Mouse (Mus musculus) hindbrain, embryonic 14.5 days (tissue): ENCODE data around the gene Rph3al. TPM values are rescaled to one million over a fixed set of nuclear protein-coding genes. Genes with fewer than 3 reads are reported as not detected.
A peak's percentile ranks its signal among the peaks of the same experiment; 100 is the strongest.

Experiments
- ATAC-seq: fragments of 200-750 bp; cut with Nextera tagmentation; 2 replicates; pipeline ENCODE4 v1.8.0; 2017; ENCODE audit warnings: moderate number of reproducible peaks, mild to moderate bottlenecking, moderate TSS enrichment, moderate library complexity; ENCODE audit not compliant: low FRiP score
- DNase-seq: peaks from one replicate; pipeline ENCODE4 v3.0.0-alpha.2; 2015; ENCODE audit warnings: low spot score
- H3K27ac ChIP-seq: fragments of 300-500 bp; sonication (generic); 2 replicates; pipeline ENCODE4 v1.5.1; 2014; ENCODE audit warnings: mild to moderate bottlenecking, moderate library complexity
- H3K27me3 ChIP-seq: fragments of 300-500 bp; sonication (generic); 2 replicates; pipeline ENCODE4 v1.6.1; 2014; ENCODE audit warnings: mild to moderate bottlenecking, low read length, mixed read lengths; ENCODE audit not compliant: control insufficient read depth, insufficient read depth
- H3K36me3 ChIP-seq: fragments of 300-500 bp; sonication (generic); replicated peaks from 2 replicates; pipeline ENCODE4 v1.6.1; 2014; ENCODE audit not compliant: control insufficient read depth, insufficient read depth
- H3K4me1 ChIP-seq: fragments of 300-500 bp; sonication (generic); replicated peaks from 2 replicates; pipeline ENCODE4 v1.6.1; 2014; ENCODE audit warnings: antibody characterized with exemption, low read length, mixed read lengths; ENCODE audit not compliant: control insufficient read depth, insufficient read depth
- H3K4me2 ChIP-seq: fragments of 300-500 bp; sonication (generic); replicated peaks from 2 replicates; pipeline ENCODE4 v1.6.1; 2014; ENCODE audit warnings: mild to moderate bottlenecking, moderate library complexity
- H3K4me3 ChIP-seq: fragments of 300-500 bp; sonication (generic); replicated peaks from 2 replicates; pipeline ENCODE4 v1.5.1; 2014; ENCODE audit warnings: mild to moderate bottlenecking, low read length
- H3K9ac ChIP-seq: fragments of 300-500 bp; sonication (generic); 2 replicates; pipeline ENCODE4 v1.6.1; 2014
- H3K9me3 ChIP-seq: fragments of 300-500 bp; sonication (generic); 2 replicates; pipeline ENCODE4 v1.6.1; 2016; ENCODE audit warnings: low read length; ENCODE audit not compliant: control insufficient read depth
- WGBS: fragments of 180-500 bp; shearing (Covaris S2); extraction: QIAGEN DNeasy Blood & Tissue Kit; methylation state at CpG from one replicate; pipeline ENCODE4 v1.1.7; 2014; 5-methylcytosine and 5-hydroxymethylcytosine counted together
- polyA plus RNA-seq: library from polyadenylated mRNA; unstranded; fragments of >200 nt; fragmentation: Nextera tagmentation; extraction: Ambion mirVana; gene quantifications from 2 replicates; pipeline ENCODE4 v1.2.1, GENCODE M21; 2014

The Rph3al gene
- 2.9 and 3.3 TPM in 2 replicates for polyA plus RNA-seq

GRCm38 (mm10) chr11:75938379-75938906 lies at the start of gene Rph3al:
Rph3al (minus strand) TSS chr11:75938429.
- Histone ChIP-seq H3K36me3 (no peaks in the 10 kb centered on the region), H3K4me3 (no peak within 1 kb of the TSS), H3K4me1 (0 out of 2 replicates have a peak, but pooled peaks cover 11% of the 10 kb centered on the region), H3K9me3 (0 out of 2 replicates have a peak, but pooled peaks cover 4% of the 10 kb centered on the region), H3K27me3 (no peaks in the 10 kb centered on the region), H3K27ac (peak within 1 kb of the TSS; percentile 14; the same call in 1 of the 2 replicates), H3K4me2 (no peak within 1 kb of the TSS), H3K9ac (no peak within 1 kb of the TSS)
- 73% methylated on average over 6 of the region's 6 CpGs for WGBS
- DNase-seq (no peak), ATAC-seq (no peak)

DNA sequence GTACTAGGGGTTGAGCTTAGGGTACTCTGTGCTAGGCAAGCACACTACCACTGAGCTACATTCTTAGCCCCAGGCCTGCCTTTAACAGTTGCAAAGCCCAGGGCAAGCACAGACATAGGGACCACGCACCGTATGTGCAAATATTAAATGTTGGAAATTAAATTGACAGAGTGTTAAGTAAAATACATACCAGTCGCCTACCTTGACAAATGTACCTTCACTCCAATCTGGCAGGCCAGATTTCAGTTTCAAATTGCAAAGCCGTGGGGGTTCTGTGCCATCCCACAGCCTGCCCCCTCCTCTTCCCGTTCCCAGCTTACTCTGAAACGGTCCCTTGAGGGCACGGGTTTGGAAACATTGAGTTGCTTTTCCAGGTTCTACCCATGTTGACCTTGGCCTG lies 47.7 kb upstream of the Rph3al start:
- no peak overlapping the region for H3K9ac ChIP-seq
- H3K27me3 ChIP-seq, result no peaks in the 10 kb centered on the region
- H3K4me2 ChIP-seq, result no peak overlapping the region
- no peak overlapping the region for H3K27ac ChIP-seq
- H3K9me3 ChIP-seq, result no peaks in the 10 kb centered on the region
- H3K36me3 ChIP-seq, result no peaks in the 10 kb centered on the region
- H3K4me3 ChIP-seq, result no peak overlapping the region
- WGBS, result 80% methylated on average over 7 of the region's 7 CpGs
- no peak for DNase-seq
- no peak for ATAC-seq
- no peaks in the 10 kb centered on the region for H3K4me1 ChIP-seq

GRCm38 (mm10) chr11:75984581-75984980 lies 46.4 kb upstream of the Rph3al start:
- DNase-seq (no peak), ATAC-seq (no peak)
- H3K27me3 ChIP-seq, result no peaks in the 10 kb centered on the region
- no peak overlapping the region for H3K4me3 ChIP-seq
- H3K9ac ChIP-seq, result no peak overlapping the region
- H3K9me3 ChIP-seq, result no peaks in the 10 kb centered on the region
- 67% methylated on average over 1 of the region's 1 CpGs for WGBS
- H3K27ac ChIP-seq, result no peak overlapping the region
- no peaks in the 10 kb centered on the region for H3K4me1 ChIP-seq
- no peaks in the 10 kb centered on the region for H3K36me3 ChIP-seq
- H3K4me2 ChIP-seq, result no peak overlapping the region

GRCm38 (mm10) chr11:75983194-75983593 lies 45.0 kb upstream of the Rph3al start:
- no peak overlapping the region for H3K9ac ChIP-seq
- DNase-seq (no peak), ATAC-seq (no peak)
- no peaks in the 10 kb centered on the region for H3K27me3 ChIP-seq
- H3K4me1 ChIP-seq, result no peaks in the 10 kb centered on the region
- 67% methylated on average over 4 of the region's 4 CpGs for WGBS
- no peaks in the 10 kb centered on the region for H3K9me3 ChIP-seq
- no peak overlapping the region for H3K4me3 ChIP-seq
- H3K4me2 ChIP-seq, result no peak overlapping the region
- no peak overlapping the region for H3K27ac ChIP-seq
- H3K36me3 ChIP-seq, result no peaks in the 10 kb centered on the region

DNA sequence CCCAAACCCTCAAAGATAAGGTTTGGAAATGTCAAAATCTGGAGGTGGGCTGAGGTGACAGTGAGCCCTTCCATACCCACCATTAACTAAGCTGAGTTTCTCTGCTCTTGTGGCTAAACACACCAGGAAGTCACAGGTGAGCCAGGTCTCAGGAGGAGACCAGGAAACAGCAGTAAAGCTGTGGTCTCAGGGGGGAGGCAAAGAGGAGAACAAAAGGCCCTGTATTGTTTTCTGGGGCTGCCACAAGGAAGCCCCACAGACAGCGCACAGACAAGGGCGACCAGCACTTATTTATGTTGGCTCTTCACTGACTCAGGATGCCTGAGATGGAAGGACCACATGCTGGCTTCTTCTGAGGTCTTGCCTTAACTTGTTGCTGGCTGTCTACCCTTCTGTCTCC lies 42.2 kb upstream of the Rph3al start:
- H3K4me1 ChIP-seq, result no peaks in the 10 kb centered on the region
- H3K4me2 ChIP-seq, result no peak overlapping the region
- no peak overlapping the region for H3K27ac ChIP-seq
- DNase-seq (no peak), ATAC-seq (no peak)
- no peaks in the 10 kb centered on the region for H3K36me3 ChIP-seq
- no peaks in the 10 kb centered on the region for H3K27me3 ChIP-seq
- whole genome bisulfite sequencing, result 56% methylated on average over 2 of the region's 2 CpGs
- no peaks in the 10 kb centered on the region for H3K9me3 ChIP-seq
- no peak overlapping the region for H3K4me3 ChIP-seq
- H3K9ac ChIP-seq, result no peak overlapping the region

DNA sequence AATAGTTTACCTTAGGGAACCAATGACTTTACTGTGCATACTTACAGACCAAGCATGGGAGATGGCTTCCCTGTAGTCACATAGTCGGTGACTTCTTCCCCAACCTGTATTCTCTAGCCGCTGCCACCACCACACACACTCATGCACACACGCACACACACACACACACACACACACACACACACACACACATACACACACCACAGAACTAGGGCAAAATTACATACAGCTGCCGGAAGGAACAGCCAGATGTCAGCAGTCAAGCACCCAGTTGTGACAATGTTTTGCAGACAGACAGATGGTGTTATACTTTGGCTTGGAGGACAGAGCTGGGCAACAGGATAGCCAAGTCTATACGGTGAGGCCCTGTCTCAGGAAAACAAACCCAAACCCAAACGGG lies 39.8 kb upstream of the Rph3al start:
- WGBS, result 82% methylated on average over 6 of the region's 6 CpGs
- Histone ChIP-seq H3K4me2 (no peak overlapping the region), H3K4me3 (no peak overlapping the region), H3K9ac (no peak overlapping the region), H3K27ac (no peak overlapping the region), H3K36me3 (no peaks in the 10 kb centered on the region), H3K27me3 (no peaks in the 10 kb centered on the region), H3K9me3 (0 out of 2 replicates have a peak, but pooled peaks cover 4% of the 10 kb centered on the region), H3K4me1 (no peaks in the 10 kb centered on the region)
- DNase-seq, result no peak
- no peak for ATAC-seq

DNA sequence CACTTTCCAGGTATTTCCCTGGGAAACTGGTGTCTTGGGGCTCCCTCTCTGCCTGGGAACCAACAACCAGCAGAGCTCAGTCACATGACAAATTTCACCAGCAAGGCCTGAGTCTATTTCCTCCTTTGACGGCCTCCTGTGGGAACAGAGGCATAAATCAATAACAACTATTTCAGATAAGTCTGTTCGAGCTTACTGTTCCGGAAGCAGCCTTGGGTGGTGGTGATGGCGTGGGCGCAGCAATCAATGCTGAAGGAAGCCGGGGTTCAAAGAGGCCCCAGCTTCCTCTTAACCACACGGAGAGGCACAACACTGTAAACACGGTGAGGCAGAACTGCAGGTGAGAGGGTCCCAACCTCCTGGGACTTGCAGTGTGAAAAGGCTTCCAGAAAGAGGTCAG lies 38.5 kb upstream of the Rph3al start:
- H3K27ac ChIP-seq, result no peak overlapping the region
- WGBS, result 67% methylated on average over 8 of the region's 8 CpGs
- no peaks in the 10 kb centered on the region for H3K36me3 ChIP-seq
- H3K4me3 ChIP-seq, result no peak overlapping the region
- no peaks in the 10 kb centered on the region for H3K4me1 ChIP-seq
- H3K9me3 ChIP-seq, result 0 out of 2 replicates have a peak, but pooled peaks cover 4% of the 10 kb centered on the region
- DNase-seq (no peak), ATAC-seq (no peak)
- no peaks in the 10 kb centered on the region for H3K27me3 ChIP-seq
- H3K4me2 ChIP-seq, result no peak overlapping the region
- no peak overlapping the region for H3K9ac ChIP-seq

GRCm38 (mm10) chr11:75973988-75974387 lies 35.8 kb upstream of the Rph3al start:
- no peak overlapping the region for H3K27ac ChIP-seq
- 0 out of 2 replicates have a peak, but pooled peaks cover 3% of the 10 kb centered on the region for H3K27me3 ChIP-seq
- H3K4me1 ChIP-seq, result no peaks in the 10 kb centered on the region
- no peak overlapping the region for H3K4me2 ChIP-seq
- WGBS, result 90% methylated on average over 1 of the region's 1 CpGs
- no peak overlapping the region for H3K4me3 ChIP-seq
- DNase-seq, result no peak
- ATAC-seq, result no peak
- no peaks in the 10 kb centered on the region for H3K36me3 ChIP-seq
- 0 out of 2 replicates have a peak, but pooled peaks cover 4% of the 10 kb centered on the region for H3K9me3 ChIP-seq
- H3K9ac ChIP-seq, result no peak overlapping the region

DNA sequence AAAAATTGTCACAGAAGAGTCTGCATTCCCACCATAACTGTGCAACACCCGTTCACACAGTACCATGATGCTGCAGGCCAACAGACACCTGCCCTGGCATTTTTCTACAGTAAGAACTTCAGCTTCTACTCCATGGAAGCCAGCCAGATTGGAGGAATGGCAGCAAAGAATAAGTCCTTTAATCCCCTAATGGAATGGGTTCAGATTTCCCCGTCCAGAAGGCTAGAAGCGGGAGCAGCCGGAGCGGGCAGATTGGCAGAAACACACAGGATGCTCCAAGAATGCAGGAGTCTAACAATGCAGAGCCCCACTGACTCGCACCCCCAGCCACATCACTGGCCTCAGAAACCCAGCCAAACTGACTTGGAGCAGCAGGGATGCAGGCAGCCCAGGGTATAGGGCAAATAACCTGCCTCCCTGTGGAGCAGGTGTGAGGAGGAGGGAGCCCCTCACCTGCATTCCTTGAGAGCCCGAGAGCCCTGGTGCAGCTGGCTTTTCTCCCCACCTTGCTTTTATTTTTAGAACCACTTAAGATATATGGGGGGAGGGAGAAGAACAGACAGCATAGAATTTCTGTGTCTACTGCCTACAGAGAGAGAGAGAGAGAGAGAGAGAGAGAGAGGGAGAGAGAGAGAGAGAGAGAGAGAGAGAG lies 34.8 kb upstream of the Rph3al start:
- no peak for DNase-seq
- Histone ChIP-seq H3K9me3 (0 out of 2 replicates have a peak, but pooled peaks cover 4% of the 10 kb centered on the region), H3K9ac (no peak overlapping the region), H3K36me3 (no peaks in the 10 kb centered on the region), H3K4me2 (no peak overlapping the region), H3K4me1 (no peaks in the 10 kb centered on the region), H3K27ac (no peak overlapping the region), H3K4me3 (no peak overlapping the region), H3K27me3 (0 out of 2 replicates have a peak, but pooled peaks cover 11% of the 10 kb centered on the region)
- ATAC-seq, result no peak
- whole genome bisulfite sequencing, result 34% methylated on average over 7 of the region's 7 CpGs
